In genomic region chr12:100282025-100282885, GRCm38 (mm10) we compare ENCODE assay signal across 8 mouse cellular contexts.
A peak's percentile ranks its signal among the peaks of the same experiment; 100 is the strongest.
DNase-seq lines count a peak whose midpoint lies in the region; ATAC-seq and TF ChIP-seq lines count a peak whose summit lies in the region.

No protein-coding gene starts in this region.

- 64% methylated on average over 8 of the region's 8 CpGs for WGBS in kidney, adult 2 months
- WGBS in heart, embryonic 15.5 days, result 57% methylated on average over 8 of the region's 8 CpGs
- WGBS in limb, embryonic 15.5 days, result 51% methylated on average over 8 of the region's 8 CpGs

- no peak overlapping the region for H3K27ac ChIP-seq in kidney, adult 2 months (ENCODE audit: insufficient read depth, low read depth, low read length)
- peak overlapping the region; percentile 71 for H3K27ac ChIP-seq in heart, embryonic 15.5 days
- H3K27ac ChIP-seq in limb, embryonic 15.5 days, result peak overlapping the region; percentile 81

- no peak overlapping the region for H3K4me2 ChIP-seq in heart, embryonic 15.5 days
- H3K4me2 ChIP-seq in limb, embryonic 15.5 days, result no peak overlapping the region

- peak; percentile 29 for ATAC-seq in common myeloid progenitor, adult 5-6 weeks (replicated peaks; ENCODE audit: low read depth, poor library complexity, severe bottlenecking)
- ATAC-seq in heart, embryonic 15.5 days (replicated peaks; ENCODE audit: insufficient number of reproducible peaks, insufficient read depth, low FRiP score, low read depth), result peak; percentile 54
- peak; percentile 81 for ATAC-seq in limb, embryonic 15.5 days (ENCODE audit: insufficient number of reproducible peaks, low FRiP score, low TSS enrichment, low read depth)

- no peak overlapping the region for H3K9ac ChIP-seq in heart, embryonic 15.5 days
- H3K9ac ChIP-seq in limb, embryonic 15.5 days, result no peak overlapping the region

- no peak for TF ChIP-seq CTCF in kidney, adult 2 months (conservative IDR thresholded peaks at IDR 0.05; ENCODE audit: insufficient read depth, insufficient read length, low read depth, low read length)

- H3K27me3 ChIP-seq in kidney, adult 2 months (replicated peaks; ENCODE audit: control insufficient read depth, insufficient read depth, low read length), result no peaks in the 10 kb centered on the region
- no peaks in the 10 kb centered on the region for H3K27me3 ChIP-seq in heart, embryonic 15.5 days
- H3K27me3 ChIP-seq in limb, embryonic 15.5 days, result no peaks in the 10 kb centered on the region

- DNase-seq in kidney, adult 2 months, result peak; percentile 35
- no peak for DNase-seq in kidney, adult 8-10 months
- peak; percentile 75 for DNase-seq in naive thymus-derived CD4-positive, alpha-beta T cell, adult 2 months (ENCODE audit: low read depth)
- DNase-seq in right cerebral cortex, postnatal 14 days, result no peak
- DNase-seq in adipocyte (ENCODE audit: low spot score), result no peak

- no peak overlapping the region for H3K4me3 ChIP-seq in kidney, adult 2 months (ENCODE audit: insufficient read depth, low read depth, low read length)
- H3K4me3 ChIP-seq in heart, embryonic 15.5 days, result no peak overlapping the region
- no peak overlapping the region for H3K4me3 ChIP-seq in limb, embryonic 15.5 days

- H3K36me3 ChIP-seq in kidney, adult 2 months (ENCODE audit: control insufficient read depth, insufficient read depth, low read length), result no peaks in the 10 kb centered on the region
- no peaks in the 10 kb centered on the region for H3K36me3 ChIP-seq in heart, embryonic 15.5 days
- H3K36me3 ChIP-seq in limb, embryonic 15.5 days, result no peaks in the 10 kb centered on the region

- no peaks in the 10 kb centered on the region for H3K9me3 ChIP-seq in heart, embryonic 15.5 days (replicated peaks)
- no peaks in the 10 kb centered on the region for H3K9me3 ChIP-seq in limb, embryonic 15.5 days

- peaks cover 12% of the 10 kb centered on the region; the same call in 1 of the 2 replicates for H3K4me1 ChIP-seq in kidney, adult 2 months (ENCODE audit: control insufficient read depth, insufficient read depth, low read length)
- H3K4me1 ChIP-seq in heart, embryonic 15.5 days (replicated peaks), result peaks cover 31% of the 10 kb centered on the region
- H3K4me1 ChIP-seq in limb, embryonic 15.5 days, result peaks cover 42% of the 10 kb centered on the region

- no peak for TF ChIP-seq POLR2A in kidney, adult 2 months (IDR thresholded peaks at IDR 0.05; ENCODE audit: low read depth, low read length)

Comparison
In these comparisons a context has a peak if more than half of its experiments do, and no peak if none do; other contexts are left out.
1. DNase-seq: peak in kidney, adult 2 months (single experiment) and naive thymus-derived CD4-positive, alpha-beta T cell, adult 2 months (single experiment); none in kidney, adult 8-10 months (0 of 2), right cerebral cortex, postnatal 14 days (single experiment) and adipocyte (single experiment).
2. ATAC-seq: peak in every context shown above with its lines; median percentile 81 in limb, embryonic 15.5 days; 54 in heart, embryonic 15.5 days; 29 in common myeloid progenitor, adult 5-6 weeks.